Mouse (Mus musculus): ENCODE measurements around the gene Rap1b. TPM values are rescaled to one million over a fixed set of nuclear protein-coding genes. Genes with fewer than 3 reads are reported as not detected.

Rap1b gene
- polyA plus RNA-seq, 1 experiment, result 178 TPM

- 85% methylated on average over 5 of the region's 5 CpGs for WGBS
- Histone ChIP-seq H3K27ac (ENCODE audit: control insufficient read depth, insufficient read depth, low read depth, low read length, poor library complexity) (no peak overlapping the region), H3K4me3 (replicated peaks; ENCODE audit: control insufficient read depth, low read depth, low read length) (no peak overlapping the region), H3K4me1 (ENCODE audit: control insufficient read depth, insufficient read depth, low read length) (no peaks in the 10 kb centered on the region)
- TF ChIP-seq POLR2A (IDR thresholded peaks at IDR 0.05; ENCODE audit: borderline replicate concordance, control insufficient read depth, low read depth, low read length) (no peak), CTCF (IDR thresholded peaks at IDR 0.05; ENCODE audit: control insufficient read depth, insufficient read depth, low read length) (no peak)
Measured at GRCm38 (mm10) chr10:117766896-117767160, 79.0 kb downstream of the Rap1b start.

GRCm38 (mm10) chr10:117766111-117766895 is 79.5 kb downstream of the Rap1b start:
- Histone ChIP-seq H3K4me3 (replicated peaks; ENCODE audit: control insufficient read depth, low read depth, low read length) (no peak overlapping the region), H3K4me1 (ENCODE audit: control insufficient read depth, insufficient read depth, low read length) (no peaks in the 10 kb centered on the region), H3K27ac (ENCODE audit: control insufficient read depth, insufficient read depth, low read depth, low read length, poor library complexity) (no peak overlapping the region)
- TF ChIP-seq POLR2A (IDR thresholded peaks at IDR 0.05; ENCODE audit: borderline replicate concordance, control insufficient read depth, low read depth, low read length), result no peak
- TF ChIP-seq CTCF (IDR thresholded peaks at IDR 0.05; ENCODE audit: control insufficient read depth, insufficient read depth, low read length), result no peak
- 82% methylated on average over 16 of the region's 16 CpGs for WGBS

- H3K4me1 ChIP-seq (ENCODE audit: control insufficient read depth, insufficient read depth, low read length), result no peaks in the 10 kb centered on the region
- H3K4me3 ChIP-seq (replicated peaks; ENCODE audit: control insufficient read depth, low read depth, low read length), result no peak overlapping the region
- TF ChIP-seq POLR2A (IDR thresholded peaks at IDR 0.05; ENCODE audit: borderline replicate concordance, control insufficient read depth, low read depth, low read length) (no peak), CTCF (IDR thresholded peaks at IDR 0.05; ENCODE audit: control insufficient read depth, insufficient read depth, low read length) (no peak)
- H3K27ac ChIP-seq (ENCODE audit: control insufficient read depth, insufficient read depth, low read depth, low read length, poor library complexity), result no peak overlapping the region
- WGBS, result 83% methylated on average over 11 of the region's 11 CpGs
Measured at GRCm38 (mm10) chr10:117765116-117765894, 80.5 kb downstream of the Rap1b start.

GRCm38 (mm10) chr10:117764598-117764997 is 81.2 kb downstream of the Rap1b start:
- WGBS, result 67% methylated on average over 6 of the region's 6 CpGs
- H3K27ac ChIP-seq (ENCODE audit: control insufficient read depth, insufficient read depth, low read depth, low read length, poor library complexity), result no peak overlapping the region

More at GRCm38 (mm10) chr10:117764598-117764997, 81.2 kb downstream of the Rap1b start:
- TF ChIP-seq POLR2A (IDR thresholded peaks at IDR 0.05; ENCODE audit: borderline replicate concordance, control insufficient read depth, low read depth, low read length), result no peak
- TF ChIP-seq CTCF (IDR thresholded peaks at IDR 0.05; ENCODE audit: control insufficient read depth, insufficient read depth, low read length), result no peak
- Histone ChIP-seq H3K4me3 (replicated peaks; ENCODE audit: control insufficient read depth, low read depth, low read length) (no peak overlapping the region), H3K4me1 (ENCODE audit: control insufficient read depth, insufficient read depth, low read length) (no peaks in the 10 kb centered on the region)

Other genes starting within 250 kb of the Rap1b start
- 2.6 and 11.6 TPM in 2 replicates for gene Cpm, start 216.5 kb downstream of the Rap1b start, polyA plus RNA-seq (2011; ENCODE audit: insufficient read depth, insufficient read length, low replicate concordance, missing spikeins)
- 19.1 and 55.7 TPM in 2 replicates for gene Mdm2, start 135.3 kb downstream of the Rap1b start, polyA plus RNA-seq (2011; ENCODE audit: insufficient read depth, insufficient read length, low replicate concordance, missing spikeins)
- gene Slc35e3, start 99.7 kb downstream of the Rap1b start, polyA plus RNA-seq (2011; ENCODE audit: insufficient read depth, insufficient read length, low replicate concordance, missing spikeins), result 4.3 and 8.3 TPM in 2 replicates
- 22.8 and 31.1 TPM in 2 replicates for gene Nup107, start 53.3 kb downstream of the Rap1b start, polyA plus RNA-seq (2011; ENCODE audit: insufficient read depth, insufficient read length, low replicate concordance, missing spikeins)